Mouse (Mus musculus): ENCODE results near the gene Cox4i2. TPM values are rescaled to one million over a fixed set of nuclear protein-coding genes. Genes with fewer than 3 reads are reported as not detected.

Cox4i2 gene
- polyA plus RNA-seq, 3 experiments from 2014 or later, result not detected

- ATAC-seq, result peak; percentile 69
Measured at GRCm38 (mm10) chr2:152736090-152736601, 17.8 kb upstream of the Cox4i2 start, which contains the start of gene Id1. Id1 (plus strand) TSS chr2:152736251.

- ATAC-seq, result no peak
Measured at GRCm38 (mm10) chr2:152736748-152737147, 17.2 kb upstream of the Cox4i2 start.

GRCm38 (mm10) chr2:152737306-152738221 is 16.4 kb upstream of the Cox4i2 start:
- no peak for ATAC-seq

GRCm38 (mm10) chr2:152738341-152738740 is 15.6 kb upstream of the Cox4i2 start:
- ATAC-seq, result no peak

- no peak for ATAC-seq
Measured at GRCm38 (mm10) chr2:152739031-152739841, 14.7 kb upstream of the Cox4i2 start.

GRCm38 (mm10) chr2:152739842-152740260 is 14.1 kb upstream of the Cox4i2 start:
- ATAC-seq, result no peak

- no peak for ATAC-seq
Measured at GRCm38 (mm10) chr2:152740490-152740889, 13.5 kb upstream of the Cox4i2 start.

GRCm38 (mm10) chr2:152741153-152742041 is 12.6 kb upstream of the Cox4i2 start:
- no peak for ATAC-seq

- ATAC-seq, result peak; percentile 32
Measured at GRCm38 (mm10) chr2:152742435-152742834, 11.5 kb upstream of the Cox4i2 start.

GRCm38 (mm10) chr2:152756474-152757393 is 2.8 kb downstream of the Cox4i2 start:
- ATAC-seq, result no peak

GRCm38 (mm10) chr2:152757478-152757877 is 3.5 kb downstream of the Cox4i2 start:
- ATAC-seq, result no peak

GRCm38 (mm10) chr2:152758351-152758750 is 4.4 kb downstream of the Cox4i2 start:
- ATAC-seq, result no peak

GRCm38 (mm10) chr2:152763310-152763709 is 9.3 kb downstream of the Cox4i2 start:
- ATAC-seq, result no peak

GRCm38 (mm10) chr2:152764172-152765044 is 10.4 kb downstream of the Cox4i2 start:
- ATAC-seq, result no peak

GRCm38 (mm10) chr2:152765045-152765674 is 11.2 kb downstream of the Cox4i2 start:
- no peak for ATAC-seq

- peak; percentile 85 for ATAC-seq
Measured at GRCm38 (mm10) chr2:152766387-152767123, 12.6 kb downstream of the Cox4i2 start.

- ATAC-seq, result peak; percentile 67
Measured at GRCm38 (mm10) chr2:152767618-152768271, 13.8 kb downstream of the Cox4i2 start.

GRCm38 (mm10) chr2:152769677-152770076 is 15.7 kb downstream of the Cox4i2 start:
- no peak for ATAC-seq

Measured in inflammation-experienced regulatory T-cells, adult 6 months (primary cell).